Mouse (Mus musculus) mouse trophoblast stem cell (cell line): Measurements from ENCODE around the gene Lyrm7.
"Not testable (repeated sequence)": the region's sequence is repeated elsewhere in the genome, so short reads cannot be mapped to it uniquely, and the experiment has no call there.

Experiments
- in situ Hi-C, 2 experiments: fragments of 300-500 bp; cut with MseI, MboI; formaldehyde crosslinking; loops; 2 replicates in 1 of 2; 3 replicates in 1 of 2; pipeline ENCODE4 v1.15.1; 2025

Gene Lyrm7

DNA sequence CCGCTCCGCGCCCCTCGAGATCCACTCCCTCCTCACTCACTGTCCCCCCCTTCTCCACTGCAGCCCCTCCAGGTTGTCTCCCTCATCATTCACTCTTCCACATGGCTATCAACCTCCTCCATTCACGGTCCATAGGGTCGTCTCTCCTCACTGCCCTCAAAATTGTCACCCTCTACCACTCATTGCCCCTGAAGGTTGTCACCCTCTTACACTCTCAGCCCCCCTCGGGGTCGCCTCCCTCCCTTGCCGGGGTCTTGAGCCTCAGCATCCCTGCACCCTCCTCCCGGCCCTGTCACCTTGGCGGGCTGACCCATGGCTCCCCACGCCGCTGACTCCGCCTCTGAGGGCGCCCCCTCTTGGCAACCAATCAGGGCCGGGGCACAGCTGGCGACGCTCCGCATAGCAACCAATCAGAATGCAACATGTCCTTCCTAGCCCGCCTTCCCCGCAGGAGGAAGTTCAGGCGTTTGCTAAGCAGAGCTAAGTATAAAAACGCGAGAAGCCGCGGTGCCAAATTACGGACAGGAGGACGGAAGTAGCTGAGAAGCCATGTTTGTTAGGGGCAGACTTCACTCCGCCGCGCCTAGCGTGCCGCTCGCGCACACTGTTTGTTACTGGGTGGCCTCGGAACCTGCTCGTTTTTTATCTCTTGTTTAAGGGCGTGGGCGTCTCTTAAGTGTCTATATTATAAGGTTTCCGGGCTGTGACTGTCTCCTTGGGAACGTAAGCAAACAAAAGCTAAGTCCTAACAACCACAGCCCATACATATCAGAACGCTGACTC, at the start of gene Lyrm7:
TSS of gene Lyrm7 (minus strand) at position 661 of the 783 bp plus-strand sequence.
- in situ Hi-C loops, result loop anchor here (5.0 kb wide), 2 partner anchors 73 to 153 kb away; partner anchors contain the start of gene Cdc42se2 (in 1 of the 2)

DNA sequence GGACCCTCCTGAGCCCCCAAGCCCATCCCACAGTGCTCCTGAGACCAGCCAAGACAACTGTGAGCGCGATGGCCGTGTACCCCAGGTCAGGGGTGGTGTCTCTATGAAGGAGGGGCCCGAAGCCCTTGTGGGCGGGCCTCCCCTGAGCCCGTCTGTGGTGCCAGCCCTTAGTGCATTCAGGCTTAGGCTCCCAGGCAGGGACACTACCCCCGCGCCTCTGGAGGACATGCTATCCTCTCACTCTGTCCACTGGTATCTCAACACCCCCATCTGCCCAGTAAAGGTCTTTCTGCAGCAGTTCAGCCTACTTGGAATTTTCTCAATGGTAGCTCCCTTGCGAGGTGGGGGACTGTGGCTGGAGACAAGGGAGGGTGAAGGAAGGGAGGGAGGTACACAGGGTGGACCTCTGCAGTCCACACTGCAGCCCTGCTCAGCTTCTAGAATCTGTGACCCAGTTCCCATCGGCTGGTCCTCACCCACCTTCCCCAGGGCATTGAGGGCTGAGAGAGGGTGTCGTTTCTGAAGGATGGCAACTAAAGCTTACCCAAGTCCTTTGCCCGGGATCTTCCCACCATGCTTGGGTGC, 49.5 kb upstream of the Lyrm7 start:
- in situ Hi-C loops, result no loop called here

DNA sequence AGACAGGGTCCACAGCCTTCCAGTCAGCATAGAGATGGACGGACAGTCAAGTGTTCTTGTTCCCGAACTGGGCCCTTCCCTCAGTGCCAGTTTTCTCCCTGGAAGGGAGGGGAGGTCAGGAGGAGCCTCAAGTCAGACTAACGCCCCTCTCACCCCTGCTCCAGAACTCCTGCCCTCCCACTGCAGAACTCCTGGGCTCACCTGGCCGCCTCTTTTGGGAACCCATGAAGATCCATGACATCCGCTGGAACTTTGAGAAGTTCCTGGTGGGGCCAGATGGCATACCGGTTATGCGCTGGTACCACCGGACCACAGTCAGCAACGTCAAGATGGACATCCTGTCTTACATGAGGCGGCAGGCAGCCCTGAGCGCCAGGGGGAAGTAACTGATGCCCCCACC, 48.6 kb upstream of the Lyrm7 start:
- in situ Hi-C loops, result no loop called here

DNA sequence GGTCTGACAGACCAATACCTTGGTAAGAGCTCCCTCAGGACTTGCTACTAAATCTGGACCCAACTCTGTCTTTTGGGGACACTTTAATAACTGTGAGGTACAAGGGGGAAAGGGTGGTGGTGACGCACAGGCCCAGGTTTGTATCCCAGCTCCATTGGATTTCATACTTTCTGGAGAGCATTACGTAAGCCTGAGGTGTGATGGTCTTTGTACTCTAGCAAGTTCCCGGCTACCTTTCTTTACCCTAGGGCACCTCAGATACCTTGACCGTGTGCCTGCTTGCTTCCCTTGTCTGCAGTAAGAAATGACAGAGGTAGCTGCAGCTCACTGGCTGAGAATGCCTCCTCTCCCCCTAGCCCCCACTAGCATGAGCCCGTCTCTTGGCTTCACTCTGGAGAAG, 46.5 kb upstream of the Lyrm7 start:
- in situ Hi-C loops, result no loop called here

DNA sequence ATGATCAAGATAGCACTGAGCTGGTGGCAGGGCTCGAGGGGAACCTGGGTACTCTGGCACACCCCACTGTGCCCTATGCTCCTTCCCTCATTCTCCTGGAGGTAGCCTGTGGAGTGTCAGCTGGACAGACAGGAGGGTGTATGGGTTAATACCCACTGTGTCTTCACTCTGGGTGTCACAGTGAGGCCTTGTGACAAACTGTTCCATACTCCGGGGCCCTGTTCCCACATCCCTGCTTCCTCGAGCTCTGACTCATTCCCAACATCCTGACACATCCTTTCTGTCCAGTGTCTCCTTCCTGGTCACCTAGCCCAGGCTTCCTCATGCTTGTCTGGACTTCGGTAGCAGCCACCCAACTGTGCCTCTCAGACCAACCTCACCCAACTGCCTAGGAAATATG, 45.8 kb upstream of the Lyrm7 start:
- in situ Hi-C loops, result no loop called here

DNA sequence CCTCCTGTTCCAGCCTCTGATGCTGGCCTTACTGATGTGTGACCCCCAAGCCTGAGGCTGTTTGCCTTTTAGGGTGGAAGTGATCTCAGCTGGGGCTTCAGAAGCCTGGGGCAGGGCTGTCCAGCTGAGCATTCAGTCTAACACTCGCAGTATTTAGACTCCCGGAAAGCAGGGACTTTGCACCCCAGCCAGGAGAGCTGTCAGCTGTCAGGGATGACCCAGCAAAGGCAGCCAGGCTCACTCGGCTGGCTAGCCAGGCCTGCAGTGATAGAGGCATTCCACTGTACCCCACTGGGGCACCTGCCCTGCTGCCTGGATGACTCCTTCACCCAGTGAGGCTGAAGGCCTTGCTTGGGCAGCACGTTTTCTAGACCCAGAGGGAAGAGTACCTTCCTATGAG, 45.2 kb upstream of the Lyrm7 start:
- in situ Hi-C loops, result no loop called here

DNA sequence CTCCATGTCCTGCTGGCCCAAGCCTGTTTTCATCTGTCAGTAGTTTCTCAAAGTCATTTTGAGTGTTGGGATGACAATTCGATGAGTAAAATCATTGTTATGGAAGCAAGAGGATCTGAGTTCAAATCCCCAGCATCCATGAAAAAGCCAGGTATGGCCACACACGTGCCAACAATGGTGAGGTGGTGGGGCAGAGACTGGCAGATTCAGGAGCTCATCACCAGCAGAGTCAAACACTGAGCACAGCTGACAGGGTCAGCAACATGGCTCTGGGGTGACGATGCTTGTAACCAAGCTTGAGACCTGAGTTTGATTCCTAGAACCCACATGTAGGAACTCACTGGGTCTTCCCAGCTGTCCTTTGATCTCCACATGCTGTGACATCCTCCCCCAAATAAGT, 44.4 kb upstream of the Lyrm7 start:
- in situ Hi-C loops, result no loop called here

DNA sequence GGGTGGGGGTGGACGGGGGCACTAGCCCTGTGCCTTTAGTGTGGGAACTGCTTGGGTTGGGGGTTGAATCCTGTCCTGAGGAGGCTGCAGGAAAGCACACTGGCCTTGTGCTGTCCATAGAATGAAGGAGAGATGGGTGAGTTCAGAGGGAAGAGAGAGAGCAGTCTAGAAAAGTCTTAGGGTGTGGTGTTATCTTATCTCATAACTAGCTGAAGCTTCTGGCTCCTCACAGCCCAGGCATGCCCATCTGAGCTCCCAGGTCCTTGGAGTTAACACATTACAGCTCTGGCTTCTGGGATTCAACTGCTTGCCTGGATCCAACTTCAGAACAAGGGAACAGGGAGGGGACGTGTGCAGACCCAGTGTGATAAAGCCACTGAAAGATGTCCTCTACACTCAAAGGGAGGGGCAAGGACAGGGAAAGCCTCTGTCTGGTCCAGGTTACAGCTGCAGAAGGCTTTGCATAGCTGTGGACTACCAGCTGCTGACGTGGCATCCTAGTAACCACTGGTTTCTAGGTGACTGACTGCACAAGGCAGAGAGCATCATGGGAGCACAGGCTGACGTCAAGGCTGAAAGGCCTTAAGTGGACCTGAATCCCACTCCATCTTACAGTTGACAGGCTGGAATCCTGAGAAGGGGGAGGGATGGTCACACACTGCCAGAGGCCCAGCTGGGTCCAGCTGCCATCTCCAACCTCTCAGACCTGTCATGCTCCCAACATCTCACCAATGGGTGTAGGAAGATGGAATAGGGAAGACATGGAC, 43.4 kb upstream of the Lyrm7 start:
- in situ Hi-C loops, result no loop called here

DNA sequence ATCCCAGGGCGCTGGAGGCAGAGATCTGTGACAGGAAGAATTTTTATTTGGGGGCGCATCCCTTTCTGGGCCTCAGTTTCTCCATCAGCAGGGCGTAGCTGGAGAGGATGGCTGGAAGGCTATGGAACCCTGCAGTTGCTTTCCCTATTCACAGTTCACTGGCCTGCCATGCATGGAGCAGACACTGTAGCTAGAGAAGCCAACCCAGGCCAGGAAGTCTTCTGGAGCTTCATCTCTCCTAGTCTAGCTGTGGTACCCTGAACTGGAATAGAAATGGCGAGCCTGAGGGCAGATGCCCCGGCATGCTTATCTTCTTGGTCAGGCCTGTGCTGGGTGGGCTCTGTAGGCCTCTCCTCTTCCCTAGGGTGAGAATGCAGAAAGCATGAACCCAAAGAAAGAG, 42.6 kb upstream of the Lyrm7 start:
- in situ Hi-C loops, result no loop called here

DNA sequence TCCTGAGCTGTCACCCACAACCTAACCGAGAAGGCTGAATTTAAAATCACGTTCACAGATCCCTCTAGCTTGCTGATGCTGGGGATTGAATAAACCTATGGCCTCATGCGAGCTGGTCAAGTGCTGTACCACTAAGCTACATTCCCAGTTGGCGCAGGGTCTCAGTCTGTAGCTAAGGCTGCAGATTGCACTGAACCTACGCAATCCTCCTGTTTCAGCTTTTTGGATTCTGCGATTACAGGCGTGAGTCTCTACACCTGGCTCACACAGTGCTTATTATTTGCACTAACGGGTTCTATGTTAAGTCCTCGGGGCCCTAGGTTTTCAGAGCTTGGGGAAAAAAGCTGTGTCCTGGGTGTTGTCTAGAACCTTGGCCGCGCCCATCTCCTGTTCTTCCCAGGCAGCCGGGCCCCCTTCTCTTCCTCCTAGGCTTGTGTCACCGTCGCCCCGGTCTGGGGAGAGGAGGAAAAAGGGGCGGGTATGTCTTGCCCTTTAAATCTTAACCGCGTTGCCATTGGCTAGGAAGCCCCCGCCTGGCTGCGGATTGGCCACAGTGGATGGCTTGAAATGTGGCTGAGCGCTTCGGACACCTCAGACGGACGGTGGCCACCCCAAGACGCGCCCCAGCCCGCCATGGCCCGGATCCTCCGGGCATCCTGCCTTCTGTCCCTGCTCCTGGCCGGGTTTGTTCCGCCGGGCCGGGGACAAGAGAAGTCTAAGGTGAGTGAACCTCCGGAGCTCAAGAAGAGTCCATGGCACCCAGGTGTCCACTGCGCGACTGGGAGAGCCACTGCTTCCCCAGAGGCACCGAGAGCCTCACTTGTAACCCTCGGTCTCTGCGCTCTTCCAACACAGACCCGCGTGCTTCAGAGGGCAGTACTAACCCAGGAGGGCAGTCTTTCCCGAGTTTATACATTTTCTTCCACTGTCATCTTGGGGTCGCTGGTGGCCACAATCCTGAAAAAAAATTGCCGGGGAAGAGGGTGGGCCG, 41.9 kb upstream of the Lyrm7 start, which contains the start of gene Gpx3:
TSS of gene Gpx3 (plus strand) at position 121 of the 991 bp plus-strand sequence.
- in situ Hi-C loops, result no loop called here

DNA sequence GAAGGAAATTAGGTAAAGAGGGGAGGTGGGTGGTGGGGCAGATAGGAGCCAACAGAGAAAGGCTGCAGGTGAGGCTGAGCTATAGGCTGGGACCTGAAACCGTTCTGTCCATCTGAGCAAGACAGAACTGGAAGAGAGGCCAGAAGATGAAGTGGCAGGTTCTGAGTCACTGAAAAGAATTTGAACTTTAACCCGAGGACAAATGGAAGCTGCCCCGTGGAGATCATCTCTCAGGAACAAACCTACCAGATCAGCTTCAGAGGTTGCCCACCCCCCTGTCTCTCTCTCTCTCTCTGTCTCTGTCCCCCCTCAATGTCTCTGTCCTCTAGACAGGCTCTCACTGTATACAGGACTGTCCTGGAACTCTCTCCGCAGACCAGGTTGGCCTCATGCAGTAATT, 38.9 kb upstream of the Lyrm7 start:
- in situ Hi-C loops, result no loop called here

DNA sequence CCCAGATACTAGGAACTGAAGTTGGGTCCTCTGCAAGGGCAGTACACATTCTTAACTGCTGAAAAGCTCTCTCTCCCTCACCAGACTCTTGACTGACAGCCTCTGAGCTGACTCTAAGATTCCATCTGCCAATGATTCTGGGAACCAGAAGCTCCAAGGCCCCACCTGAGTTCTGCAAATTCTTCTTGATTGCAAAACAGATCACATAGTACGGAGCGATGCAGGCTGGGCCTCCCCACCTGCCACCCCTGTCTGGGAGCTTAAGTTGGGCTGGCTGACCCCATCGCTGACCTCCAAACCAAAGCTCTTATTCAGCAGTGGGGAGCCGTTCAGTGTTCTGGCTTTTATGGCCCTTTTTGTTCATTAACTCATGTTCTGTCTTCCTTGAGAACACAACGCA, 36.8 kb upstream of the Lyrm7 start:
- in situ Hi-C loops, result no loop called here

DNA sequence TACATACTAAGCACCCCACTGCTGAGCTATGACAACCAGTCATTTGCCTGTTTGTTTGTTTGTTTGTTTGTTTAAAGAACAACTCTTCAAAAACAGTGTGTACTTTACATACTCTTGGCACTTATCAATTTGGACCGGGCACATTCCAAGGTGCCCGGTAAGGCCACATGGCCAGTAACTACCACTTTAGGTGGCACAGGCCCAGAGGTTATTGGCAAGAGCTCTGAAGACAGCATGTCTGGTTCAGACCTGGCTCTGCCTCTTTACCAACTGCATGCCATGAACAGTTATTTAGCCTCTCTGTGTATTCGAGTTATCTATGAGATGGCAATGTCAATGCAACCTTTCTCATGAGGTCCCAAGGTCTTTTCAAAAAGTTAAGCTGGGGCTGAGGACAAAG, 35.9 kb upstream of the Lyrm7 start:
- in situ Hi-C loops, result not testable (repeated sequence)

DNA sequence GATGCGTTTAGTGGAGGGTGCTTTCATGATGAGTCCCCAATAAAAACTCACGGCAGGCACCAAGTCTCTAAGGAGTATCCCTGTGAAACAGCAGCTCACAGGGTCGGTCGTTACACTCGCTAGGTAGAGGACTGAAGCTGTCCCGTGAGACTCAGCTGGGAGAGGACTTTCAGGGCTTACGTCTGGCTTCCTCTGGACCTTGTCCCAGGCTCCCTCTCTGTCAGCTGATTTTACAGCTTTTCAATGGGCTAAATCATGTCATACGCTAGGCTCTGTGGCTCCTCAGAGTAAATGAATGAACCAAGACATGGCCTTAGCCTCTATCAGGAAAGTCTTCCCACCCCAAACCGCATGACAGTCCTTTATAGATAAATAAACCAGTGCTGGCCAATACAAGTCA, 33.9 kb upstream of the Lyrm7 start:
- in situ Hi-C loops, result no loop called here

DNA sequence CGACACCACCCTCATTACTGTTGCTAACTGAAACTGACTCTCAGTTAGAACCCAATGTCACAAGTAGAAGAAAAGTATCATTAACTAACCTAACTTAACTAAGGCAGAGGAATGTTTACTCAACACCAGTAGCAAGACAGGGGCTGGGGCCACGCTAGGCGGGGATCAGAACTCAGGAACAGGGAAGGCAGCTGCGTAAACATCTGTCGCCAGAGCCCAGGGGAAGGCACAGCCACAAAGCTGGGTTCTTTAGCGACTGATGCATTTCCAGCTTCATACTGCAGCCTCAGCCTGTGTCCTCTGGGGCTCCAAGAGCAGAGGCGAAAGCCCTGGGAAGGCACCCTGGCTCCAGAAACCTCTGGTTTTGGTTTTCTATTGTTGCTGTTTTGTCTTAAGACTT, 31.4 kb upstream of the Lyrm7 start:
- in situ Hi-C loops, result no loop called here

DNA sequence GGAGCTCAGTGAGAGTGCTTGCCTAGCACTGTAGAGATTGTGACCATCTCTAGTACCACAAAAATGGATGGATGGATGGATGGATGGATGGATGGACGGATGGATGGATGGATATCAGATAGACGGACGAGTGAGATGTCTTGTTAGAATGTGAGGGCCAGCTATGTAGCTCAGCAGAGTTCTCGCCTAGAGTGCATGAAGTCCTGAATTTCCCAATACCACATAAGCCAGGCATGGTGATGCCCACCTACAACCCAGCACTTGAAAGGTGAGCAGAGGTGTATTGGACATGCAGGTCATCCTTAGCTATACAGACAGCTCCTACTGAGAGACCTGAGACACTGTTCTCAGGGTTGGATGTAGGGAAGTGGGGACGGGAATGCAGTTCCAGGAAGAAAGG, 30.6 kb upstream of the Lyrm7 start:
- in situ Hi-C loops, result no loop called here

DNA sequence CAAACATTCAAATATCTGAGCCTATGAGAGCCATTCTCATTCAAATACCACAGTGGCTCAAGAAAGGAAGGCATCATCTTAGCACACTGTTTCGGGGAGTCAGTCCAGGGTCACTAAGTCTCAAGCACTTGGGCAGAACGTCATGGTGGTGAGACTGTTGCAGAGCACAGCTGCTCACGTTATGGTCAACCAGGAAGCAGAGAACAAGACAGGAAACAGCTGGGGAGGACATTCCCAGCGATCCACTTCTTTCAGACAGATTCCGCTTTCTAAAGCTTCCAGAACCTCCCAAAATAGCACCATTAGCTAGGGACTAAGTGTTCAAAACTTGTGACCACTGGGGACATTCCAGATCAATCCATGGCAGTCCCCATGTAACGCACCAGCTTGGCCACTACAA, 27.2 kb upstream of the Lyrm7 start:
- in situ Hi-C loops, result no loop called here

DNA sequence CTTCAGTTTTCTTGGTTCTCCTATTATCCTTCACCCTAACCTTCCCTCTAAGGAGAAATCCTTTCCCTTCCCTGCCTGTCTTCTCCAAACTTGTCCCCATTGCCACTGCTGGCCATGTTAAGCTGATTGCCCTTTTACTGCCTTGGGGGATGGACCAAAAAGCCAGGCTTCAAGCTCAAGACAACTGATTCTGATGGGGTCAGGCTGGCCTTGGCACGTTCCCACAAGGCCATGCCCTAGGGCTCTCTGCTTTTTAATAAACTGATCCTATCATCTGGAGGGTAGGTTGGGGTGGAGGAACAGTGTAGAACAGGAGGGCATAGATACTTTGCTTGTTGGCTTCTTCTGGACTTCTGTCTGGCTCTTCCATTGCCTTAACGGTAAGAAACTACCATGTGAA, 24.7 kb upstream of the Lyrm7 start:
- in situ Hi-C loops, result no loop called here

DNA sequence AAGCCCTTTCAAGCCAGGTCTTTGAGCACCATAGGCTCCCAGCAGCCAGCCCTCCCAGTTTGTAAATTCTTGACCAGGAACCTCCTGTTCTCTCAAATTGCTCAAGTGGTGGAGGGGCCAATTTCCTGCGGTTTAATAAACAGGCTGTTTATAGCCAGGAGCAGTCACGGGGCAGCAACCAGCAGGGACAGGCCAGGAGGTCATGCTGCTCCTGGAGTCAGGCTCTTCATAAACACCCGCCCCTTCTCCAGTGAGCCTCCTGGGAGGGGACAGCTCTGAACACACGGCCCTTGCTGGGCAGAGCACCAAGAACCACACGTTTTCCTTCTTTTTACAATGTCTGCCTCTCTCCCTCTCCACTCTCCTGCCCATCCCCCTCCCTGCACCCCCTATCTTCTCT, 24.2 kb upstream of the Lyrm7 start:
- in situ Hi-C loops, result loop anchor here (5.0 kb wide), 1 partner anchor 37 kb away; no protein-coding TSS in a partner anchor

DNA sequence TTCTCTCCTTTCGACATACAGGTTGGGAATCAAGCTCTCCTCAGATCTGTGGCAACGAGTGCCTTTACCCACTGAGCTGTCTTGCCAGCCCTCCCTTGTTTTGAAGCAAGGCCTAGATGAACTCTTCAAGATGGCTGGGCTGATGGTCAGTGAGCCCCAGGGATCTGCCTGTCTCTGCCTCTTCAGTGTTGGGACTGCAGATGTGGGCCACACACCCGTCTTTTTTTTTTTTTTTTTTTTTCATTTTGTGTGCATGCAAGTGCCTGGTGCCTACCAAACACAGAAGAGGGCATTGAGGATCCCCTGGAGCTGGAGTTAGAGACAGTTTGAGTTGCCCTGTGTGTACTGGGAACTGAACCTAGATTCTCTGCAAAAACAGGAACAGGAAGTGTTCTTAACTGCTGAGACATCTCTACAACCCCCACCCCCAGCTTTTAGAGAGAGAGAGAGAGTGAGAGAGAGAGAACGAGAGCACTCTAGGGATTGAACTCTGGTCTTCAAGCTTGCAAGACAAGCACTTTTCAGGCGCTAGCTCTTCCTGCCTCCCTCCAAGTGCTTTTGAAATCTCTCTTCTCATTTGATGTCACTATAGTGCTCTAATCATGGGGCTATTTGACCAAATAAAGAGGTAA, 23.6 kb upstream of the Lyrm7 start:
- in situ Hi-C loops, result loop anchor here (5.0 kb wide), 1 partner anchor 38 kb away; no protein-coding TSS in a partner anchor

DNA sequence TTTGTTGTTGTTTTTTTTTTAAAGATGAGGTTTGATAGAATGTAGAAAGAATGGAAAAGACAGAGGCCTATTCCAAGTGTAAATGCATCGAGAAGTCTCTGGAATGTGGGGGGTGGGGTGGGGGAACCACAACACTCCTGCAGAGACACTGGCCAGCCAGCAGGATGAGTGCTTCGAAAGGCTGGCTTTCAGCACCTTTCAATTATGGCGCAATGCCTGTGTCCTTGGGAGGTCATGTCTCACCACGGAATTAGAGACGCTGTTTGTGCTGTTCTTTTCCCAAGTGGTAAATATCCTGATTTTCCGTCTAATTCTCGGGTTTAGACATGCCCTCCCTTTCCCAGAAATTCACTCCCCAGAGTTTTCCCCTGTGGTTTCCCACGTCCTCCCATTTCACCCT, 22.0 kb upstream of the Lyrm7 start:
- in situ Hi-C loops, result loop anchor here (5.0 kb wide), 1 partner anchor 40 kb away; no protein-coding TSS in a partner anchor
